Mouse (Mus musculus) urinary bladder, adult 18-20 months (tissue): Measurements from ENCODE around the gene Rreb1.

Source experiments
- DNase-seq, 2 experiments: peaks; one replicate each; pipeline ENCODE4 v3.0.0; 2022; ENCODE audit warnings: low spot score in 2 of 2, mixed read lengths in 2 of 2

Gene Rreb1

DNA sequence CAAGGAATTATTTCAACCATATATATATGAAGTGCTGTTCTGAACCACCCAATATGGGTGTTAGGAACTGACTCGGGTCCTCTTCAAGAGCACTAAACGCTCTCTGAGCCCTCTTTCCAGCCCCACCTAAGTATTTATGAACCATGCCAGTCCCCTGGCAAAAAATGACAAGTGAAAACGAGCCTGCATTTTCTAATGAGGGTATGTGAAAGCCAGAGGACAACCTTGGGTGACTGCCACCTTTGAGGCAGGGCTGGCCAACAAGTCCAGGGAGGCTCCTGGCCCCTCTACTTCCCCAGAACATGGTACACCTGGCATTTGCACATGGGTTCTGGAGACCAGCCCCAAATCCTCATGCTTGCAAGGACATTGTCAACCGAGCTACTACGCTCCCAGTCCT, 196.5 kb downstream of the Rreb1 start:
- no peak for DNase-seq

DNA sequence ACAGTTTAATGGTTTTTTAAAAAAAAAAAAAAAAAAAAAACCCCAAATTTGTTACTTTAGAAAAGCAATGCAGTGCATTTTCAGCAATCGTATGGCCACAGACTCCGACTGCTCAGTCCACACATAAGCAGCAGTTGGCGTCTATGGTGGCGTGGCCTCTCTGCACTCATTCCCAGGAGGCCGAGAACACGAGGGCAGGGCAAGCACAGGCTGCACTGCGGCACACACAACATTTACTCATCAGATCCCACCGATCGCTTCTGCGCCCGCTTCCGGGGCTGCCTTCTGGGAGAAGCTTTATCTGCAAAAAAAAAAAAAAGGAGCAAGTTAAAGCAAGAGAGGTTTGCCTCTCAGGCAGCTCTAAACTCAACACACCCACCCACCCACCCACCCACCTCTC, 201.3 kb downstream of the Rreb1 start:
- no peak for DNase-seq

DNA sequence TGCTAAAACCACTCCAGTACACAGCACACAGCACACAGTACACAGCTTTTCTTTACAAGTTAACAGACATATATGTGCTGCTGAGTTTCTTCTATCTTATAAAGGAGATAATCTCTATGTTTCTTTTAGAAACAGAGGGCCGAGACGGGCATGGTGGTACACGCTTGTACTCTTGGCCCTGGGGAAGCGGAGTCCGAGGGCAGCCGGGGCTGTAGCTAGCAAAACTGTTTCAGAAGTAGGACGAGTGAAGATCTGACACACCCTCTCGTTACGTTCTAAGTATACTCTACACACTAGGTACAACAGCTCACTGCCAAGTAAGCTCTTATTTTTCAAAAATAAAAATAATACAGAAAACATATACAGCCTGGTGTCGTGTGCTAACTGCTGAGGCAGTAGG, 202.1 kb downstream of the Rreb1 start:
- no peak for DNase-seq

DNA sequence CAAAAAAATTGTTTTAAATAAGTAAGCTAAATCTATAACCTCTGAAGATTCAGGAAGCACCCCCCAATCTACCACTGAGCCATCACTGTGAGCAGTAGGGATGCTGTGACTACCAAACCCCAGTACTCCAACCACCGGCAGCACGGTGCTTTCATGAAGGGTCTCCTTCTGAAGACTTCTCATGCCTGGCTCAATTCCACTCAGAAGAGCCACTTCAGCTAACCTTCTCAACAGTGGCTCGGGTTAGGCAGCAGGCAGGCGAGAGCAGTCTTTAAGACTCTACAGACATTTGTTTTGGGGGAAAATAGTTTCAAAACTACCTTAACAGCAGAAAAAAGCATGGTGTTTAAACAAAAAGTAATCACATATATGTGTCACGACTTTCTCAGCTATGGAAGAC, 202.9 kb downstream of the Rreb1 start:
- DNase-seq: no peak

DNA sequence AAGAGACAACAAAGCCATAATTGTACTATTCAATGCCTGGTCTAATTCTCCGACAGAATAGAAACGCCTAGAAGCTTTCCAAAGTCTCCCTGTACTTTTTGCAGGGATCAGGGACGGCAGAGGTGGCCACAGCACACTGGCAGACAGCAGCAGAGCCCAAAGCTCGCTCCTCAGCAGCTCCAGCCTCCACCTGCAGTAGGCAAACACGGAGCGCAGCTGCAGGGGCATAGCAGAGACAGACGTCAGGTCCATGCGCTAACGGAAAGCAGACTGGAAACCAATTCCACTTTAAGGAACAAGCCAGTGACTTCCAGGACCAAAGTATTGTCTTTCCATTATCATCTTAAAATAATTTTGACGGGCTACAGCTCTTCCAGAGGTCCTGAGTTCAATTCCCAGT, 208.0 kb downstream of the Rreb1 start:
- DNase-seq: no peak

DNA sequence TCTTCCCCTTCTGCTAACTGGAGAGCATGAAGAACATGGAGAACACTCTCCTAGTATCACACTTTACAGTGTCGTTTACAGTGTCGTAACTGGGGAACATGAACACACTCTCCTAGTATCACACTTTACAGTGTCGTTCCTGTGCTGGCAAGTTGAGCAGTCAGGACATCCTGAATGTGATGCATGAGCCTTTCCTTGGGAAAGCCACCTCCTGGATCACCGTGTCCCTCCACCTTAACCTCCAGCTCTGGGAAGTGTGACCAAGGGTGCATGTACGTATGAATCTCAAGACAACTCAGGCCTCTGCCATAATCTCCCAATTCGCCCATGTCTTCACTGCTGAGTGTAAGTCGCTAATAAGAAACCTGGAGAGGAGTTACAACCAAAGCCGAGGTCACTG, 211.5 kb downstream of the Rreb1 start:
- no peak for DNase-seq

DNA sequence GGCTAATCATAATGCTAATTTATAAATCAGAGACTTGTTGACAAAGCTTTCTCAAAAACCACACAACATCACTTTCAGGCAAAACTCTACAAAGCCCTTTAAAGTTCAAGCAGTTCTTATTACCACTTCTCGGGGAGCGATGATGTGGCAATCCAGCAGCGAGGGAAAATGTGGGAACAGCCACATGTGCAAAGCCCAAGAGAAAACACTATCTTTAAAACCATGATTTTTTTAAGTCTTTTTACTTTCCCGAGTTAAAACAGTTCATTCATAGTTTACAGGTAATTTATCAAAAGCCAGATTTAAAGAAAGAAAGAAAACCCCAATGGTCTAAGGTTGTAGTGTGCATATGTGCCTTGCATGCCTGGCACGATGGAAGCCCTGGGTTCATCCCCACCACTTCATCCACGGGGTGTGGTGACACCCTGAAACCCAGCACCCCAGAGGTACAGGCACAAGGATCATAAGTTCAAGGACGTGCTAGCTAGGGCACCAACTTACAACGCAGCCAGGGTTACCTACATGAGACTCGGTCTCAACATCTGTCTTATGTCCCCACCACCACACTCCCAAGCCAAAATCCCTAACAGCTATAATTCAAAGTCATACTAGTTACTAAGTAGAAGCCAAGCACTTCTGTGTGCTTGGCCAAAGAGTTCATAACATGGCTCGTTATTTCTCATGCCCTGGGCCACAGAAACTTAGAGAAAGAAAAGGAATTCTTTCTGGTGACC, 214.6 kb downstream of the Rreb1 start:
- no peak for DNase-seq

DNA sequence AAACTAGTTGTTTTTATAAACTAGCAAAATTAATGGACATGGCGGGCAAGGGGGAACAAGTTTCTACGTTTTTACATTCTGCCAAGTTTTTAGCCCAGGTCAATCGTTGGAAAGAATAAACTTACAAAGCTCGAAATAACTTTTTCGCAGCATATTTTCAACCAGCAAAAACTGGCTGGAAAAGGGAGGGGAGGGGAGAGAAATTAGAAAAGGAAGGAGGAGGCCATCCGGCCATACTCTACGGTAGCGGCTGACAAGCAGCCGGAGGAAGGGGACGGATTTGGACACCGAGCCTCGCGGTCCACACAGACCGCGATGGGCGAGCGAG, 215.1 kb downstream of the Rreb1 start:
- no peak for DNase-seq

DNA sequence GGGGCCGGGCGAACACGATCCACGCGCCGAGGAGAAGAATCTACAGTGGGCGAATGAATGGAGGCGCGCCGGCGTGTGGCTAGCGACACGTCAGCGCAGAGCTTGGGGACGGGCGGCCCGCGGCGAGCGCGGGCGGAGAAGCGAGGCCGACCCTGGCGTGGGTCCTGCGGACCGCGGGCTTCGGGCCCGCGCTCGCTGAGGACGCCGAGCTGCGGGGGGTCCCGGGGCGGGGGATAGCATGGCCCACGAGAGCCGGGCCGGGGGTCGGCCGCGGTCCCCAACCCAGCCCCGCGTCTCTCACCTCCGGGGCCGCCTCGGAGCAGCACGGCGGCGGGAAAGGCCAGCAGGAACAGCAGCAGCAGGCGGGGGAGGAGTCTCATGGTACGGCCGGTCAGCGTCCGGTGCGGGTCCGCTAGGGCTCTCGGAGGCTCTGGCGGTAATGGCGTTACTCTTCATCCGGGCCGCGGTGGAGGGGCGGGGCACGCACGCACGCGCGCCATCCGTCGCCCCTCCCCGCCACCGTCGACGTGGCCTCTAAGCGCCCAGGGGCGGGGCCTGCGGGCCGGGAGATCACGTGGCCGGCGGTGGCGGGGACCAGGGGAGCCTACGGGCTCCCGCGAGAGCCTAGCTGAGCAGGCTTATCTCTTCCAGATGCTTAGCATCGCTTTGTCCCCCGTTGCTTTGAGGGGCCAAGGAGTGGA, 215.7 kb downstream of the Rreb1 start, which contains the start of gene Ssr1:
Ssr1 (minus strand) TSS at position 514 of the 701 bp plus-strand sequence.
- peak; percentile 86 to 92 for DNase-seq

DNA sequence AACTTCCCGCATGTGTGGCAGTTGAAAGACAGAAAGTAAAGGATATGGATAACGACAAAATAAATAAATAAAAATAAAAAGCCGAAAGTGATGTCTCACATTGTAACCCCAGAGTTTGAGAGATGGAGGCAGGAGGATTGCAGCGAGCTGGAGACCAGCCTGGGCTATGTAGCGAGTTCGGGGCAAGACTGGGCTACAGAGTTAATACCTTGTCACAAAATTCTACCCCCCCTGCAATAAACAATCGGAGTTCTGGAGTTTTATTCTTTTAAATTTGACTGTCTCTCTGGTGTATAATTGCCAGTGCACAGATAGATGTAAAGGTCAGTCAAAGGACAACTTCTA, 216.2 kb downstream of the Rreb1 start:
- no peak for DNase-seq

DNA sequence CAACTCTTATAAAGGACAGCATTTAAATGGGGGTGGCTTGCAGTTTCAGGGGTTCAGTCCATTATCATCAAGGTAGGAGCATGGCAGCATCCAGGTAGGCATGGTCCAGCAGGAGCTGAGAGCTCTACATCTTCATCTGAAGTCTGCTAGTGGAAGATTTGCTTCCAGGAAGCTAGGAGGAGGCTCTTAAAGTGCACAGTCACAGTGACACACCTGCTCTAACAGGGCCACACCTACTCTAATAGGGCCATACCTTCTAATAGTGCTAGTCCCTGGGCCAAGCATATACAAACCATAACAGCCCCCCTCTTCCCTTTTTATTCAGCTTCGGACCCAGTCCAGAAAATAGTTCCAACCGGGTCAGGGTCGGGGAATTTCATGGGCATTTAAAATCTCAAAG, 221.5 kb downstream of the Rreb1 start:
- DNase-seq: no peak
